Mouse (Mus musculus) embryonic fibroblast, embryonic 13.5 days (primary cell): ENCODE data around the gene Cdc42ep1.

Experiments
- CTCF ChIP-seq: IDR thresholded peaks from 2 replicates; pipeline ENCODE4 v1.5.1; 2011; ENCODE audit warnings: mild to moderate bottlenecking, control low read depth, low read length, moderate library complexity, borderline replicate concordance; ENCODE audit not compliant: insufficient read depth
- POLR2A ChIP-seq: IDR thresholded peaks from 2 replicates; pipeline ENCODE4 v1.6.1; 2011; ENCODE audit warnings: low read depth, mild to moderate bottlenecking, control low read depth, low read length, moderate library complexity

DNA sequence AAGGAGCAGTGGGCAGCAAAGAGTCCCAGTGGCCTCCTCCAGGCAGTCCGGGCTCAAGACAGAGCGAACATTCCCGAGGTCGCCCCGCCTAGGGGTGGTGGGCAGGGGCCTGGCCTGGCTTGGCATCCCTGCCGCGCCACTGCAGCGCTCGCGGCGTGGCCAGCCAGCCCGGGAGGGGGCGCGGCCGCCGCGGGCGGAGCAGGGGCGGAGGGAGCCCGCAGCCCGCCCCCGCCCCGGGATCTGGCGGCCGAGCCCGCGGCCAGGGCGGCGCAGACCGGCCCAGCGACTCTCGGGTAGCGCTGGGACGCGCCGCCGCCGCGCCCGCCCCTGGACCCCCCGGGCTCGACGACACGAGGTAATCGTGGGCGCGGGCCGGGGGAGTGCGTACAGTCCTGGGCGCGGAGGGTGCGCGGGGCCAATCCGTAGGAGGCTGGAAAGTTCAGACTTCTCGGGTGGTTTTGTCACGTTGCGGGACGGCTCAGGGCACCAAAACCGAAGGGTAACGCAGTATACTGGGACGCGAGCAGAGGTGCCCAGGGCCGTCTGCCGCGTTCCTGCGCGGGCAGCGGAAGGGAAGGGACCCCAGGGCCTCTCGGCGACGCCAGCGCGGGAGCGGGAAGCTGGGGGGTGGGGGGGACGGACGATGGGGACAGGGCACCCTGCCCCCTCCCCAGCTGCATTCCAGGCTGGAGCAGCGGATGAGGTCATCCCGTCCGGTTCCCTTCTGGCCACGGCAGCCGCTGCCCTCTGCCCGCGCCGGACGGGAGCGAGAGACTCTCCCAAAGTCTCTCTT lies at the start of gene Cdc42ep1:
- no peak for TF ChIP-seq CTCF
- TF ChIP-seq POLR2A = peak; percentile 64
